Mouse (Mus musculus) lung, postnatal 0 days (tissue): Measurements from ENCODE around the gene Rsl1.
"Not testable (repeated sequence)": the region's sequence is repeated elsewhere in the genome, so short reads cannot be mapped to it uniquely, and the experiment has no call there.

Source experiments
- CTCF ChIP-seq: IDR thresholded peaks from 2 replicates; pipeline ENCODE4 v1.5.1; 2016; ENCODE audit warnings: antibody characterized with exemption, mild to moderate bottlenecking
- EP300 ChIP-seq: IDR thresholded peaks from 2 replicates; pipeline ENCODE4 v1.6.1; 2016; ENCODE audit warnings: antibody characterized with exemption, mild to moderate bottlenecking, control low read depth

GRCm38 (mm10) chr13:67166122-67166521 is 6.9 kb upstream of the Rsl1 start:
- not testable (repeated sequence) for TF ChIP-seq EP300, CTCF
